Mouse (Mus musculus) midbrain, embryonic 14.5 days (tissue): ENCODE measurements at regions not wholly inside any gene's neighbourhood (a gene's known extent, or its start where the extent isn't known, plus 50 kb on each side); places are given as distances from the start of the nearest gene placed in this dataset.

Experiments used
- ATAC-seq: fragments of 200-750 bp; cut with Nextera tagmentation; 2 replicates; pipeline ENCODE4 v1.8.0; 2017; ENCODE audit warnings: moderate number of reproducible peaks, moderate library complexity; ENCODE audit not compliant: low FRiP score, low TSS enrichment
- DNase-seq: peaks from one replicate; pipeline ENCODE4 v3.0.0-alpha.2; 2015
- H3K27ac ChIP-seq: fragments of 300-500 bp; sonication (generic); replicated peaks from 2 replicates; pipeline ENCODE4 v1.5.1; 2014; ENCODE audit warnings: mild to moderate bottlenecking, low read depth, low read length, moderate library complexity
- H3K27me3 ChIP-seq: fragments of 300-500 bp; sonication (generic); 2 replicates; pipeline ENCODE4 v1.6.1; 2014; ENCODE audit warnings: low read length, control low read depth, mixed read lengths; ENCODE audit not compliant: control insufficient read depth, insufficient read depth
- H3K36me3 ChIP-seq: fragments of 300-500 bp; sonication (generic); 2 replicates; pipeline ENCODE4 v1.6.1; 2014; ENCODE audit warnings: low read length, control low read depth; ENCODE audit not compliant: control insufficient read depth, insufficient read depth
- H3K4me1 ChIP-seq: fragments of 300-500 bp; sonication (generic); 2 replicates; pipeline ENCODE4 v1.6.1; 2014; ENCODE audit warnings: mild to moderate bottlenecking, antibody characterized with exemption, low read length, control low read depth; ENCODE audit not compliant: control insufficient read depth, insufficient read depth
- H3K4me2 ChIP-seq: fragments of 300-500 bp; sonication (generic); 2 replicates; pipeline ENCODE4 v1.6.1; 2014; ENCODE audit warnings: mild to moderate bottlenecking, low read length, moderate library complexity
- H3K4me3 ChIP-seq: fragments of 300-500 bp; sonication (generic); replicated peaks from 2 replicates; pipeline ENCODE4 v1.5.1; 2014; ENCODE audit warnings: low read depth, low read length
- H3K9ac ChIP-seq: fragments of 300-500 bp; sonication (generic); replicated peaks from 2 replicates; pipeline ENCODE4 v1.6.1; 2014; ENCODE audit warnings: mild to moderate bottlenecking, low read length, moderate library complexity
- H3K9me3 ChIP-seq: fragments of 300-500 bp; sonication (generic); 2 replicates; pipeline ENCODE4 v1.6.1; 2016; ENCODE audit warnings: low read length, control low read depth, mixed read lengths; ENCODE audit not compliant: control insufficient read depth
- WGBS: fragments of 180-500 bp; shearing (Covaris S2); extraction: QIAGEN DNeasy Blood & Tissue Kit; methylation state at CpG from one replicate; pipeline ENCODE4 v1.1.7; 2014; 5-methylcytosine and 5-hydroxymethylcytosine counted together

DNA sequence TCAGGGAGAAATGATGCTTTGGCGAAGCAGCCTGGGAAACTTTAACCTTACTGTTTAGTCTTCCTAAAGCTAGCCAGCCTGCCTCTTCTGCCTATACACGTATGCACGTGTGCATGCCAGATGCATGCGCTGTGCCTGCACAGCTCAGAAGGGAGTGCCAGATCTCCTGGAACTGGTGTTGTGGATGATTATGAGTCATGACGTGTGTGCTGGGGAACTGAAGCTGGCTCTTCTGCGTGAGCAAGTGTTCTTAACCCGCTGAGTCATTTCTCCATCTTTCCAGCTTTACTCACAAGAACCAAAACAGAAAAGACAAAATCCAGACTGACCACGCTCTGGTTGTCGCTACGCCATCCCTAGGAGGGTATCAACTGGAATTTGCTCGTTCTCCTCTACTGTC lies 55.1 kb upstream of the Otogl start:
- WGBS: 96% methylated on average over 11 of the region's 11 CpGs
- Histone ChIP-seq H3K27me3 (no peaks in the 10 kb centered on the region), H3K4me2 (no peak overlapping the region), H3K4me3 (no peak overlapping the region), H3K9me3 (no peaks in the 10 kb centered on the region), H3K9ac (no peak overlapping the region), H3K4me1 (no peaks in the 10 kb centered on the region), H3K36me3 (no peaks in the 10 kb centered on the region), H3K27ac (no peak overlapping the region)
- ATAC-seq (no peak), DNase-seq (no peak)

DNA sequence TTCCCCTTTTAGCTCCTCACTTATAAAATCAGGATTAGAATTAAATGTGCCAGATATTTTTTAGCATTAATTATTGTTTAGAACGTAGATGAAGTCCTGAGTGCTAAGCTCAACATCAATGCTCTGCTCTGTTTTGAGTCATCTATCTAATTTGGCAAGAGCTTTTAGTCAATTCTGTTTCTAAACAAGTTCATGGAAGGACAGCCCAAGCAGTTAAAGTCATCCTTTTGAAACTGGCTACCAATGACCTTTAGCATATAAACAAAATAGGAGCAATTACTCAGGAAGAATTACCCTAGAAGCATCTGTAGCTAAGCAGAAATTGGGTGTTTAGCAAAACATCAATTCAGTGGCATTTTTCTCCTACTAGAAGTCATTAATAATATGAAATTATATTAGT lies 52.1 kb upstream of the Otogl start:
- no peaks in the 10 kb centered on the region for H3K4me1 ChIP-seq
- no peaks in the 10 kb centered on the region for H3K36me3 ChIP-seq
- H3K9ac ChIP-seq: no peak overlapping the region

DNA sequence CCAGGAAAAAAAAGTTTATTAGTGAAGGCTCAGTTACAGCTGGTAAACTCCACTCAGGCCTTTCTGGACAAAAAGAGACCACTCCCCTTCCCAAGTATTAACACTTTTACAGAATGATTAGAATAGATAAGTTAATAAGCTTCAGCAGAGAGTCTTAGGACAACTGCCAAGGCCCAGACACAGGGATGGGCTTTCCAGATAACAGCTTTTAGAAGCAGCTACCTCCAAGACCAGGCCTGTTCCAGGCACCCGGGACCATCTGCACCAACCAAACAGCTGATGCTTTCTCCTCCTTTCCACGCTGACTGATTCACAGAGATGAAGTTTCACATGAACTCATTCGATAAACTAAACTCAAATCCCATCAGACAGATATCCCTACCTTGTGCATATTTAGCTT lies 50.2 kb upstream of the Otogl start:
- no peak overlapping the region for H3K9ac ChIP-seq
- DNase-seq (no peak), ATAC-seq (no peak)
- no peaks in the 10 kb centered on the region for H3K36me3 ChIP-seq
- no peak overlapping the region for H3K27ac ChIP-seq
- no peak overlapping the region for H3K4me3 ChIP-seq
- H3K4me1 ChIP-seq: no peaks in the 10 kb centered on the region
- no peaks in the 10 kb centered on the region for H3K27me3 ChIP-seq
- WGBS: 95% methylated on average over 3 of the region's 3 CpGs
- H3K9me3 ChIP-seq: no peaks in the 10 kb centered on the region
- H3K4me2 ChIP-seq: no peak overlapping the region

More for the DNA sequence above, 52.1 kb upstream of the Otogl start:
- Histone ChIP-seq H3K4me2 (no peak overlapping the region), H3K9me3 (no peaks in the 10 kb centered on the region), H3K4me3 (no peak overlapping the region), H3K27me3 (no peaks in the 10 kb centered on the region), H3K27ac (no peak overlapping the region)
- ATAC-seq (no peak), DNase-seq (no peak)
- 85% methylated on average over 1 of the region's 1 CpGs for WGBS
